Mouse (Mus musculus): Measurements from ENCODE around the gene Olfr736. TPM values are rescaled to one million over a fixed set of nuclear protein-coding genes. Genes with fewer than 3 reads are reported as not detected.

The Olfr736 gene
- polyA plus RNA-seq (2012; rRNA removed), result not detected in 2 replicates

DNA sequence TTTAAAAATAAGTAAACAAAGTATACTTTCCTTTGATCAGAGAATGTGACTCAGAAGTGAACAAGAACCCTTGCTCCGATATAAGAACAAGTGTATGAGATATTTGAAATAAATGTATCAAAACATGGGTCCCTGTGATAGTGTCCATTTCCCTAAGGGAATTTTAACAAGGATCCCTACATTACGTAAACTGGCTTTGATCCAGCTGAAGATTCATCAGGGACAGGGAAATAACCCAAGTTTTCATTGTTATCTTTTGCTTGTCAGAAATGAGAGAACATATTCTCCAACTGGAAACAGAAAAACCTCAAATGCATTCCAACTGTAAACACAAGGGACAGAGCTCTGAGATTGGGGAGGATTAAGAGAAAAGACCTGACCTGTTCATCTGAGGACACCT lies at the start of gene Olfr736:
TSS of gene Olfr736 (plus strand) at position 301 of the 400 bp plus-strand sequence.
- 60% methylated on average over 2 of the region's 2 CpGs for WGBS

GRCm38 (mm10) chr14:50348796-50349195 lies 32.2 kb upstream of the Olfr736 start, which contains the start of gene Olfr735:
TSS of gene Olfr735 (minus strand) at chr14:50348872.
- no peak for DNase-seq (ENCODE audit: low read depth, low spot score)
- WGBS, result 81% methylated on average over 2 of the region's 2 CpGs

More for the DNA sequence above, at the start of gene Olfr736:
- no peak for DNase-seq (ENCODE audit: low read depth, low spot score)

GRCm38 (mm10) chr14:50352438-50352837 lies 28.5 kb upstream of the Olfr736 start:
- 28% methylated on average over 3 of the region's 3 CpGs for WGBS
- no peak for DNase-seq (ENCODE audit: low read depth, low spot score)

DNA sequence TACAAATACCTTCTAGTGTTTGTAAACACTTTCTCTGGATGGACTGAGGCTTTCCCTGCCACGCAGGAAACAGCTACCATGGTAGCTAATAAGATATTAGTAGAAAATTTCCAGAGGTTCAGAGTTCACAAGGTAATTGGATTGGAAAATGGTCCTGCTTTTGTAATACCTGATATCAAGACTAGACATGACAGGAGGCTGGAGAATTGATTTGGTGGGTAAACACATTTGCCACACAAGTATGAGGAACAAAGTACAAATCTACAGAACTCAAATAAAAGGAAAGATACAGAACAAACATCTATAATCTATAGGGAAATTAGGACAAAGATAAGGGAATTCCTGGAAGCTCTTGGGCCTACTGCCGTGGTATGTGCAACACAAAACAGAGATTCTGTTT lies 24.2 kb upstream of the Olfr736 start:
- 61% methylated on average over 2 of the region's 2 CpGs for WGBS
- no peak for DNase-seq (ENCODE audit: low read depth, low spot score)

- 66% methylated on average over 2 of the region's 2 CpGs for WGBS
- DNase-seq (ENCODE audit: low read depth, low spot score), result no peak
These were observed 23.4 kb upstream of the Olfr736 start, which contains the start of gene Tlr11 for GRCm38 (mm10) chr14:50357593-50357992. TSS of gene Tlr11 (plus strand) at chr14:50357914.

- 71% methylated on average over 3 of the region's 3 CpGs for WGBS
These were observed 20.5 kb upstream of the Olfr736 start for GRCm38 (mm10) chr14:50360480-50360879.

GRCm38 (mm10) chr14:50363561-50363960 lies 17.4 kb upstream of the Olfr736 start:
- WGBS, result 80% methylated on average over 2 of the region's 2 CpGs
- DNase-seq (ENCODE audit: low read depth, low spot score), result no peak

More at GRCm38 (mm10) chr14:50360480-50360879, 20.5 kb upstream of the Olfr736 start:
- no peak for DNase-seq (ENCODE audit: low read depth, low spot score)

DNA sequence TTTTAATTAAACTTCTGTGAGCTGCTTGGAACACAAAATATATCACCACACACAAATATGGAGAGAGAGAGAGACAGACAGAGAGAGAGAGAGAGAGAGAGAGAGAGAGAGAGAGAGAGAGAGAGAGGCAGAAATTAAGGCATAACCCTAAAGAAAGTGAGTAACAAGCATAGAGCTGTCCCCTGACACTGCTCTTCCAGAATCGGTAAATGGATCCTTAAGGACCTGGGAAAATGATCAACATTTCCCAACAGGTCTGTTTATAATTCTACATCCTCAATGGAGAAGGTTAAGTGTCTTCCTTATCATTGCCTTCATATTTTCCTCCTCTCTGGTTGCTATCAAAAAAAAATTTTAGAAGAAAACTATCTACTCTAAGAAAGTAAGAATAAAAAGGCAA lies 26.3 kb downstream of the Olfr736 start, which contains the start of gene Olfr738:
TSS of gene Olfr738 (plus strand) at position 301 of the 400 bp plus-strand sequence.
- 67% methylated on average over 1 of the region's 1 CpGs for WGBS
- no peak for DNase-seq (ENCODE audit: low read depth, low spot score)

DNA sequence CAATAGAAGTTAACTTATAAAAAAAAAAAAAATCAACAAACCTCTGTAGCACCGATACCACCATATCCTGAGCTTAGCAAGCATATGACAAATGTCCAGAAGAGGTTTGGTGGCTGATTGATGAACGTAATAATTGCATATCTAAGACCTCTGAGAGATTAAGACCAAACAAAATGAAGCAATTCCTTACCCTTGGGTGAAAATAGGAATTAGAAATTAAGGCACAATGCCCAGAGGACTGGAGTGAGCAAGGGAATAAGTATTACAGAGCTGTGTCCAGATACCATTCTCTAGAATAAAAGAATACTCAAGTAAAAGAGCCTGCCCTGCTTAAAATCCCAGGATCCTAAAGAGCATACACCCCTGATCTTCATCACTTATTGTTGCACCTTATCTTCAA lies 37.4 kb downstream of the Olfr736 start, which contains the start of gene Olfr739:
TSS of gene Olfr739 (plus strand) at position 301 of the 400 bp plus-strand sequence.
- WGBS, result 60% methylated on average over 2 of the region's 2 CpGs

More for the DNA sequence above, 37.4 kb downstream of the Olfr736 start, which contains the start of gene Olfr739:
- DNase-seq (ENCODE audit: low read depth, low spot score), result no peak

Other genes starting within 250 kb of the Olfr736 start
- not detected in 2 replicates for gene Olfr728, start 238.5 kb upstream of the Olfr736 start, polyA plus RNA-seq (2012; rRNA removed)
- gene Olfr729, start 228.3 kb upstream of the Olfr736 start, polyA plus RNA-seq (2012; rRNA removed), result not detected in 2 replicates
- gene Olfr730, start 193.0 kb upstream of the Olfr736 start, polyA plus RNA-seq (2012; rRNA removed), result not detected in 2 replicates
- not detected in 2 replicates for gene Olfr731, start 139.3 kb upstream of the Olfr736 start, polyA plus RNA-seq (2012; rRNA removed)
- not detected in 2 replicates for gene Olfr732, start 97.0 kb upstream of the Olfr736 start, polyA plus RNA-seq (2012; rRNA removed)
- gene Olfr733, start 79.6 kb upstream of the Olfr736 start, polyA plus RNA-seq (2012; rRNA removed), result not detected in 2 replicates
- not detected in 2 replicates for gene Olfr734, start 54.4 kb upstream of the Olfr736 start, polyA plus RNA-seq (2012; rRNA removed)
- gene Olfr735, start 32.3 kb upstream of the Olfr736 start, polyA plus RNA-seq (2012; rRNA removed), result not detected in 2 replicates
- gene Tlr11, start 23.2 kb upstream of the Olfr736 start, polyA plus RNA-seq (2012; rRNA removed), result 0.51 and 0.56 TPM in 2 replicates
- gene Olfr738, start 26.4 kb downstream of the Olfr736 start, polyA plus RNA-seq (2012; rRNA removed), result not detected in 2 replicates
- gene Olfr739, start 37.5 kb downstream of the Olfr736 start, polyA plus RNA-seq (2012; rRNA removed), result not detected in 2 replicates
- gene Olfr740, start 64.4 kb downstream of the Olfr736 start, polyA plus RNA-seq (2012; rRNA removed), result not detected in 2 replicates
- gene Olfr741, start 91.6 kb downstream of the Olfr736 start, polyA plus RNA-seq (2012; rRNA removed), result not detected in 2 replicates
- not detected in 2 replicates for gene Olfr742, start 122.4 kb downstream of the Olfr736 start, polyA plus RNA-seq (2012; rRNA removed)
- gene Olfr743, start 140.7 kb downstream of the Olfr736 start, polyA plus RNA-seq (2012; rRNA removed), result not detected in 2 replicates
- not detected in 2 replicates for gene Olfr744, start 233.7 kb downstream of the Olfr736 start, polyA plus RNA-seq (2012; rRNA removed)

Data from large intestine, adult 2 months (tissue).